22 mouse cellular contexts compared by ENCODE assay signal in genomic region chr17:15267721-15268120, GRCm38 (mm10).
"Had no signal": no experiment of that assay in that cellular context is flagged by ENCODE, and none has a peak within 500 bp of the region (broad histone marks: within the 10 kb centered on the region; RNA-seq: fewer than 3 reads in every experiment).

No protein-coding gene starts in this region.

- H3K9ac ChIP-seq: limb, embryonic 12.5 days; limb, embryonic 15.5 days; liver, embryonic 14.5 days; liver, postnatal 0 days; lung, embryonic 14.5 days; midbrain, embryonic 12.5 days; neural tube, embryonic 12.5 days; neural tube, embryonic 15.5 days had no signal

- H3K4me1 ChIP-seq: midbrain, embryonic 12.5 days; neural tube, embryonic 12.5 days; neural tube, embryonic 15.5 days had no signal

- H3K27ac ChIP-seq: limb, embryonic 12.5 days; limb, embryonic 15.5 days; liver, embryonic 14.5 days; macrophage; midbrain, embryonic 12.5 days; neural tube, embryonic 12.5 days; neural tube, embryonic 15.5 days; stomach, postnatal 0 days had no signal

- H3K9me3 ChIP-seq: limb, embryonic 12.5 days; limb, embryonic 15.5 days; midbrain, embryonic 12.5 days; neural tube, embryonic 12.5 days; neural tube, embryonic 15.5 days had no signal

- H3K4me3 ChIP-seq: limb, embryonic 12.5 days; limb, embryonic 15.5 days; midbrain, embryonic 12.5 days; neural tube, embryonic 12.5 days; neural tube, embryonic 15.5 days had no signal

- ATAC-seq: liver, postnatal 0 days; lung, postnatal 0 days; midbrain, embryonic 16.5 days had no signal

- H3K4me2 ChIP-seq: limb, embryonic 12.5 days; limb, embryonic 15.5 days; liver, embryonic 11.5 days; lung, embryonic 14.5 days; midbrain, embryonic 12.5 days; neural tube, embryonic 12.5 days; neural tube, embryonic 15.5 days had no signal

- DNase-seq: kidney, adult 18-20 months; kidney, adult 9 months; kidney, postnatal 14 days; kidney, postnatal 4 days; left cerebral cortex, postnatal 4 days; liver, postnatal 0 days; lung, embryonic 14.5 days; right cerebral cortex, adult 18-20 months; right cerebral cortex, postnatal 14 days; right cerebral cortex, postnatal 4 days; thymus, postnatal 25 days had no signal

- H3K27me3 ChIP-seq: limb, embryonic 12.5 days; limb, embryonic 15.5 days; midbrain, embryonic 12.5 days; neural tube, embryonic 12.5 days; neural tube, embryonic 15.5 days had no signal

- H3K36me3 ChIP-seq: limb, embryonic 12.5 days; limb, embryonic 15.5 days; midbrain, embryonic 12.5 days; neural tube, embryonic 12.5 days; neural tube, embryonic 15.5 days had no signal
